Mouse (Mus musculus) small intestine, adult 2 months (tissue): ENCODE measurements around the gene Vav2.

Experiments used
- CTCF ChIP-seq: fragments of 200-500 bp; IDR thresholded peaks from 2 replicates; pipeline ENCODE4 v1.5.1; 2012; ENCODE audit warnings: low read depth, mild to moderate bottlenecking, control low read depth, inconsistent platforms, low read length, moderate library complexity, mixed read lengths; ENCODE audit not compliant: insufficient replicate concordance, insufficient read length; ENCODE audit errors: extremely low read depth
- POLR2A ChIP-seq: fragments of 200-500 bp; IDR thresholded peaks from 2 replicates; pipeline ENCODE4 v1.6.1; 2012; ENCODE audit warnings: low read depth, mild to moderate bottlenecking, control low read depth, inconsistent platforms, low read length, moderate library complexity

DNA sequence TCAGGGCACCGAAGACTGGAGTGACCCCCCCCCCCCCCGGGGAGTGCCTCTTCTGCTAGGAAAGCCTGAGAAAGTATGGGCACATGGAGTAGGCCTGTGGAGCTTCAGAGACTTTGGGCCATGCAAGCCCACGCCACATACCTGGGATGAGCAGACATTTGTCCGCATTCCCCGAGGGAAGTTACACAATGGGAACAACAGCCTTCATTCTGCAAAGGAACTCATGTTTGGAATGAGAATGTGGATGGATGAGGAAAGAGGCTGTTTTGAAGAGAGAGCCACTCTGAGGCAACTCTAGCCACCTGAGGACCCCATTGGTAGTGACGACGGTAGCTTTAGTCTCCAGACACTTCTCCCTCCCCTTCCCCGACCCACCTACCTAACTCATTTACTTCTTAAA is 106.0 kb downstream of the Vav2 start:
- TF ChIP-seq POLR2A (no peak), CTCF (no peak)
